Mouse (Mus musculus) telencephalon, adult 2 months (tissue): ENCODE data around the gene Olfr643.

Experiments
- DNase-seq: peaks from one replicate; pipeline ENCODE4 v3.0.0-alpha.2; 2011; ENCODE audit warnings: low read depth, low spot score

Gene Olfr643

DNA sequence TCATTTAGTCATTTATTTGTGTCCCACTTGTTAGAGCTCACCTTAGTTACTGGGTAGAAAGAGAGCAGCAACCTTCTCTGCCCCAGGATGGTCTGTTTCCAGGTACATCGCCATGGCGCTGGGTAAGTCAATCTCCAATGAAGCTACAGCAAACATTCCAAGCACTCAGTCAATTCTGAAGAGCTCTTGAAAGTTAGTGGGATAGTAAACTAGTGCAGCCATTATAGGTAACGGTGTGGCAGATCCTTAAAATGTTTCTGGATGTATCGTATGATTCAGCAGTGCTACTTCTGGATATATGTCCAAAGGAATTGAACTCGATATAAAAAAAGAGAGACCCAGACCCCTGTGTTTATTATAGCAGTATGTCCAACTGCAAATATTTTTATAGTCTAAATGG lies at the start of gene Olfr643:
Gene Olfr643 (minus strand): TSS at position 101 of the 400 bp plus-strand sequence.
- DNase-seq, result no peak

DNA sequence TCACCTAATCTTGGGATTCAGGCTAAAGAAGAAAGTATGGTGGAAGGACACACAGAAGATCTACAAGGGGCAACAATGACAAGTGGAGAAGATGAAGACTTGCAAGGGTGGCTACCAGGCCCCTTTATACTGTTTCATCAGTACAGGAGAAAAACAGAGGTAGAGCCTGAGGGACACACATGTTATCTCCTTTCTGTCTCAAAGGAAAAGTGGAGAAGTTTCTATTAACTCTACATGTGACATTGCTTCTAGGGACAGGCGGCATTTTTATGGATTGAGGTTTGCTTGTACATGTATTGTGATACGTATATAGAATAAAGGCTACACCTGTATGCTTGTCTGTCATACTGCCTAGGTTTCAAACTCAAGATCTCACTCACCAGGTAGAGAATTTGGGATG lies 46.1 kb upstream of the Olfr643 start, which contains the start of gene Olfr648:
Gene Olfr648 (minus strand): TSS at position 101 of the 400 bp plus-strand sequence.
- no peak for DNase-seq

DNA sequence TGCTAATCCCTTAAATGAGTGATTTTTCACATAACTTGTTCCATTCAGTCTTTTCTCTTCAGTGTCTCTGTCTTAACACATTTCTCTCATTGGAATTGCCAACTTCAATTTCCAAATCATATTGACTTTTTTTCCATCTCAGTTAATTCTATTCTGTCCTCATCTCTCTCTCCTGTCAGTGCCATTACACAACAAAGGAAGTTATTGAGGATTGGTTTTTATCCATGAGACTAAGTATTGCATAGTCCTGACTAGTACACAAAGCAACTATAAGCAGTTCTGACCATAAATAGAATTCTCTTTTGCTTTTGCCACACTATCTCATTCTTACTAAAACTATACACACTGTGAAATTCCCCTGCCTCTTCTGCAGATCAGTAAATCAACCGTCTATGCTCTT lies 41.9 kb upstream of the Olfr643 start:
- no peak for DNase-seq

DNA sequence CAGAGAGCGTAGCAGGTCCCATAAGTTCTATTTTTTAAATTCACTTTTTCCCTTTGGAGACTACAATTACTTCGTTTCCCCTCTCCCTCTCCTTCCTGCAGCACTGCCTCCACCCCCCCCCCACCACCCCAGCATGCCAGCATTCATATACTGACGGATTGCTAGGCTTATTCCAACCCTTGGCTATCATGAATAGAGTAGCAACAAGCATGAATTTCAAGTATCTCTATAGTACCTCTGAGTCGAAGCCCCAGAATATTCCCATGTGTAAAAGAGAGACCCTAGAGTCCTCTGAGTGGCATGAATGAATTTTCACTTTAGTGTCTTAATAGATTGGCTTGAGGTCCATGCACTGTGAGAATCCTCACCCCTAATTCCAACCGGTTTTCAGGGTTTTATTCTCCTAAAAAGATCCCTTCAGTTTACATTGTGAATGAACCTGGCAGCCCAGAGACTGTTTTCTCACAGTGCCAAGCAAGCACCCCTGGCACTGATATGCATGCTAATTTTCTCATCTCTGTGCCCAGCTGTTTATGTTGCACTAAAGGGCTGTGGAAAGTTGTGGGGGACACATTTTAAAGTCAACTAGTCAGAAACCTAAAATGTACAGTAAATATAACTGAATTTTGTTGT lies 41.3 kb upstream of the Olfr643 start:
- DNase-seq, result no peak

DNA sequence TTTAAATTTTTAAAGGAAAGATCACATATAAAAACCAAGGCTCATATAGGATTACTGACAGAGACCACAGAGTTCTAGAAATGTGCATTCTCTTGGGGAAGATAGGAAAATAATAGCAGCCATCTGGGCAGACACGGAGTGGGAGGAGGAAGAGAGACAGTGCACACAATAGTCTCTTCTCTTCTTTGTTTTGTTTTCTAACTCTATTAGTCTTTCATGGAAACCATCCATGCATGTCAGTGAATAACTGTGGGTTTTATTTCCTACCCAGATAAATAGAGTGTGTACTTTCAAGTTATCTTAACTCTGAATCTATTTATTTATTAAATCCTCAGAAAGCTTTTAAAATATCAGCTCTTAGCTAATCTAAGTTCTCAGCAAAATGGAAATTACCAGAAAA lies 37.9 kb upstream of the Olfr643 start:
- DNase-seq, result no peak

DNA sequence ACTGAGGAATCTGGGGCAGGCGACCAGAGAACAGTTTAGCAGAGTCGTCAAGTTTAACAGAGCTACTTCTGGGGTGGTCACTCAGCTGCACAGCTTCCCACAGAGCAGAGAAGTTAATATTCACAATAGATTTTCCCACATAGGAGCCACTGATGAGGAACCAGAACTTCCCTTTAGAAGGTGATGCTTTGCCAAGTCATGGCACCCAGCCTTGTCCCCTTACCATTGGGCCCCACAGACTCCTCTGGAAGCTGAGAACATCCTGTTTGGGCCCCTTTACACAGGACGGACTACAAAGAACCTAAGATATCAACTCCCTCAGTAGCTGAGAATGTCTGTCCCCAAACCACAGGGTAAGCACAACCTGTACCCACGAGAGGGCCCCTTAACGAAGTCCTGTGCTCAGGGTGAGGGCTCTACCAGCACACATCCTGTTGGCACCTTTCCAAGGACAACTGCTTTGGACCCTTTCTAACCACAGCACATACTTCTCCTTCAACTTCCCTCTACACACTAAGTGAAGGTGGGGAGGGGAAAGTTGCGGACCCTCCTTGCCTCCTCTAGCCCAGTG lies 32.5 kb upstream of the Olfr643 start:
- DNase-seq, result no peak

DNA sequence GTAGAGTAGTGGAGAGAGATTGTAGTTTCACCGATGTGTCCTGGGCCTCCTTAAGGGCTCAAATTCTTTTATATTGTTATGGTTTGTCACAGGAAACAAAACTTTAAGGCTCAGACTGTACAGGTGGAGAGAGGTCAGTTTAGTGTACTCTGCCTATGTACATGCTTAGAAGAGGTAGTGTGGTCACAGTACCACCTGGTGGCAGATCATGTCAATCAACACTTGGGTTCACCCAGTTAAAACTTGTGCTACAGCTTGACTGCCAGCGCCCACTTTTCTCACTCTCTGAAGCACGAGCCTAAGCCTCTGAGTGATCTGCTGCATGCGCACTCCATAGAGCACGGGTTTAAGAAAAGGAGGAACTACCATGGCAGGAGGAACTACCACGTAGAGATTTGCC lies 29.9 kb upstream of the Olfr643 start:
- DNase-seq, result no peak

DNA sequence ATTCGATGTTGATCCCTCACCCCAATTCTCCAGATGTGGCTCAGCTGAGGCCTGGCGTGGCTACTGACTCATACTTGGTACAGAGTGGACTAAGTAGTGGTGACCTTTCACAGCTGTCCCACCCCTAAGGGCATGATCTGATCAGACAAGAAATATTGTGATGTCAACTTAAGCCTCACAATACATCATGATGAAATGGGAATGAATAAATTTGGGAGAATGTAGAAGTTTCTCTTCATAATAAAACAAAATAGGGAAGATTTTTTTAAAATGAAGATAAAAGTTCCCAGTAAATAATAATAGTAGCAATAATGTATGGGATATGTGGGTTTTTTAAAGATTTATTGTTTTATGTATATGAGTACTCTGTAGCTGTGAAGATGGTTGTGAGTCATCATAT lies 13.3 kb upstream of the Olfr643 start, which contains the start of gene Ubqlnl:
Gene Ubqlnl (minus strand): TSS at position 101 of the 400 bp plus-strand sequence.
- DNase-seq, result no peak

DNA sequence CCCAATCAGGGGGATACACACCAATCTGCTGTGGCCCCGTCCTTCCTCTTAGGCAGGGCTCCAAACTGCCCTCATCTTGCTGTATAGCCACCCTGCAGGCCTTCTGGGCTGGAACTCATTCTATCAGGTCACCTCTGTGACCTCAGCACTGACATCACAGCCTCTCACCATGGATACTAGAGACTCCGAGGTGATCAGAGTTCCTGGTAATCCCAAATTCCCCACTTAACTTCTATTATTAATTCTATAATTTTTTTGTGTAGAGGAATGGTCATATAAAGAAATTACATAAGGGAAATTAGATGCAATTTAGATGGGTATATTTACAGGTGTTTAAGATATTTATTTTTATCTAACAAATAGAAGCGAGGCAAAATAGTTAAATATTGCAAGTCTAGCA lies 6.0 kb upstream of the Olfr643 start, which contains the start of gene Ubqln3:
Gene Ubqln3 (minus strand): TSS at position 101 of the 400 bp plus-strand sequence.
- DNase-seq, result no peak

DNA sequence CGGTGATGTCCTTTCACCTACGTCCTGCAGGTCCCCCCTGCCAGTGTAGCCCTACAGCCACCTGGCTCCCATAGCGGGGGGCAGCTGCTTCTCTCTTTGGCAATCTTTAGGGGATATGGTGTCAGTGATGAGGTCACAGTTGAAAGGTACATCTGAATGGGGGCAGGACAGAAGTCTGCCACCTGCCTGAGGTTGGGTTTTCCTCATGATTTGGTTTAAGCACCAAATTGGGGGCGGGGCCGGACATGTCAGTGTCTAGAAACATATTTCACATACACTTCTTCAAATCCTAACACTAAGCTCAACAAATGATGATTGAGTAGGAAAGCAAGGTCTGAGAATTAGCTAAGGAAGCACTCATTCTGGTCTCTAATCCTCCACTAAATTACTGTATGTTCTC lies 7.5 kb downstream of the Olfr643 start, which contains the start of gene Ubqln5:
Gene Ubqln5 (minus strand): TSS at position 101 of the 400 bp plus-strand sequence.
- DNase-seq, result no peak

DNA sequence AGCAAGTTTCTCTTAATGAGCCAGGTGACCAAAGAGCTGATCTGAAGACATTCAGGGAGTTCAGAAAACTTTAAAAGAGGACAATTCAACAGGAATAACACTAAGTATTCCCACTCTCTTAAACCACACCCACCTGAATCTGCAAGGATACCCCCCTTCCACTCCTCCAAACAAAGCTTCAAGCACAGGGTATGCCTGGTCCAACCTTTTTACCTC lies 32.5 kb downstream of the Olfr643 start, which contains the start of gene Olfr646:
Gene Olfr646 (plus strand): TSS at position 117 of the 216 bp plus-strand sequence.
- DNase-seq, result no peak

DNA sequence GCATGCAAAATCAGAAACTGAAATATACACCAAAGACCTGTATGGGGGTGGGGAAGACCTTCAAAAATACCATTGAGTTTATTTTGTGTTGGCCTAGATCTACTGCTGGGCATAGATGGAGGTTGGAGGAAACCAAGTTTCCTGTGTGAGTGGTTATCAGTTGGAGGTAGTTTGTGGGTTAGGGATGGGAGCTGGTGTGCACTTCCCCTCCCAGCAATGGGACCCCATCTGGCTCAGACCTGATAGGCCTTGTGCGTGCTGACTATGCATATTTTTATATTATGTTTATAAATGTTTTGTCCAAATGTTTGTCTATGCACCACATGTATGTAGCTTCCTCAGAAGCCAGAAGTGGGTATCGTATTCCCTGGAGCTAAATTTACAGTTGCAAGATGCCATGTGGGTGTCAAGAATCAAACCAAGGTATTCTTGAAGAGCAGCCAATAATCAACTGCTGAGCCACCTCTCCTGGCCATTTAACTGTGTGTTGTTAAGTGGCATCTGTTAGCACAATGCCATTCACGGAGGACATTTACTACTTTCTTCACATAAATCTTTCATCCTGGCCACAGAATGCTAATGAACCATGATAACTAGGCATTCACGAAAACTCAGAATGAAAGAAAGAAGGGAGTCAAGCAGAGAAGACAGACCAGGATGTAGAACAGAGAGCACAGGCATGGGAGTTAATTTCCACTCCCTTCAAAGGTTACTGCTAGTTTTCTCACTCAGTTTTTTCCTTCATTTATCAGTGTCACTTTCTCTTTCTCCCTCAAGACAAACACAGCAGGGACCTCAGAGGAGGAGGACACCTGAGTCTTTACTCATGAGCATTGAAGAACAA lies 33.1 kb downstream of the Olfr643 start:
- no peak for DNase-seq

DNA sequence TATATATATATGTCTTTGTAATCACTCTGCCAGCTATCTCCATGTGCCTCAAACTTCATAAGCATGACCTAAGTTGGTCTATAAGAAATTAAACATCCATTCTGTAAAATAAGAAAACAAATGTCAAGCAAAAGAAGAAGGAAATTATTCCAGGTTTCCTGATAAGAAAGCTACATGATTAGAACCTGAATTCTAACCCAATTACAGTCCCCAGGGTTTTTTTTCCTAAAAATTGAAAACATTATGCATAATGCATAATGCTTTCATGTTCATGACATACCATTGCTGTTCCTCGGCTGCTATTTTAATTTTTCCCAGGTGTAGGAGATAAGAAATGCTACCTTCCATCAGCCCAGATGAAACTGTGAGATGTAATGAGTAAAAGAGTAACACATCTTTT lies 51.8 kb downstream of the Olfr643 start, which contains the start of gene Olfr645:
Gene Olfr645 (minus strand): TSS at position 101 of the 400 bp plus-strand sequence.
- DNase-seq, result no peak

DNA sequence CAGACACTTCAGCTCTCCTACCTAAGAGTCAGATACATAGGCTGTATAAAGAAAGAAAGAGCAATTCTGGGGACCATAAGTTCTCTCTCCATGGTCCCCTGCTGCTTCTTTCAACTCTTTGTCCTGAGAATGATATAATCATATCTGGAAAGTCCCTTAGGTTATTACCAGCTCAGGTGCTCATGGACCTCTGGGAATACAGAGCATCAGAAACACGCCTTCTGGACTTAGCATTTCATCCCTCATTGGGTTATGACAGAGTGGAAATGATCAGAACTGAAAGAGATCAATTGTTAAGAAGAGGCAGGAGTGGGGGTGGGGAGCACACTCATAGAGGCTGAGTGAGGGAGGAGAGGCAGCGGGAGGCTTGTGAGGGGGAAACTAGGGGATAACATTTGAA lies 65.4 kb downstream of the Olfr643 start, which contains the start of gene Olfr644:
Gene Olfr644 (minus strand): TSS at position 101 of the 400 bp plus-strand sequence.
- DNase-seq, result no peak

DNA sequence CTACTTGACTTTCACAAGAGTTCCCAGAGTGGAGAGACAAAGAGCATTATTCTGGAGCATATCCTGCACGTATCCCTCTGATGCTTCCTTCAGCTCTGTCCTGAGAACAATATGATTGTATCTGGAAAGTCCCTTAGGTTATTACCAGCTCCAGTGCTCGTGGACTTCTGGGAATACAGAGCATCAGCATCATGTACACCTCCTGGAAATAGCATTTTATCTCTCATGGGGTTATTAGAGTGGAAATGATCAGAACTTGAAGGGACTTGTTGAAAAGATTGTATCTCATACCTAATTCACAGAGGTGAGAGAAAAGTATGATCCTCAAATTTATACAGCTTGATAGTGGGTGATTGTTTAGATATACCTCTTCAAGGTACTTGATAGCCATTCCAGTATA lies 75.9 kb downstream of the Olfr643 start, which contains the start of gene 4930516K23Rik:
Gene 4930516K23Rik (minus strand): TSS at position 101 of the 400 bp plus-strand sequence.
- DNase-seq, result no peak

DNA sequence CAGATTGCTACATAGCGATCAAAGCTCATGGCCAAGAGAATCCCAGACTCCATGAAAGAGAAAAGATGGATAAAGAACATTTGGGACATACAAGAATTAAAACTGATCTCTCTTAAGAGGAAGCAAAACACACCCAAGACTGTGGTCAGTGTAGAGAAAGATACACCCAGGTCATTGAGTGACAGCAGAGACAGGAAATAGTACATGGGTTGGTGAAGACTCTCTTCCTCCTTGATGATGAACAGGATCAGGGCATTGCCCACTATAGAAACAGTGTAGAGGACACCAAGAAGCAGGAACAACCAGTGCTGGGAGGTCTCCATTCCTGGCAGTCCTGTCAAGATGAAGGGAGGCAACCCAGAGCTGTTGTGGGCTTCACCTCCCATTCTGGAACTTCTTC lies 78.0 kb downstream of the Olfr643 start:
- DNase-seq, result no peak

DNA sequence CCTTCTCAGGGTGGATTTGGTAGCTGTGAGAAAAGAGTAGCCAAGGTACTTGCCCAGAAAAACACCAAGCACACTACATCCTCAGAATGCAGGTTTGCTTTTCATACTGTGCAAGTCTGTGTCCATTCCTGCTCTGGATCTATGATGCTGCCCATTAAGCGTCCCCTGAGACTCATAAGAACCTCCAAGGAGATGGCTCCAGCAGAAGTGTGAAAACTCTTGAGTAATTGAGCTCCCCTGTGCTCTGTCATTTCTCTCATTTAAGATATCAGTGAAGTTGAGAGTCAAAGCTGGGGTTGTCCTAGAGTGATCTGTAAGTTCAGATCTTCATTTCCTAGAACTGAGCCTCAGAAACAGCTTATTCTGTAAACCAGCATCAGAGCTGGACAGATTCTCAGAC lies 84.6 kb downstream of the Olfr643 start, which contains the start of gene Olfr642:
Gene Olfr642 (minus strand): TSS at position 101 of the 400 bp plus-strand sequence.
- no peak for DNase-seq

DNA sequence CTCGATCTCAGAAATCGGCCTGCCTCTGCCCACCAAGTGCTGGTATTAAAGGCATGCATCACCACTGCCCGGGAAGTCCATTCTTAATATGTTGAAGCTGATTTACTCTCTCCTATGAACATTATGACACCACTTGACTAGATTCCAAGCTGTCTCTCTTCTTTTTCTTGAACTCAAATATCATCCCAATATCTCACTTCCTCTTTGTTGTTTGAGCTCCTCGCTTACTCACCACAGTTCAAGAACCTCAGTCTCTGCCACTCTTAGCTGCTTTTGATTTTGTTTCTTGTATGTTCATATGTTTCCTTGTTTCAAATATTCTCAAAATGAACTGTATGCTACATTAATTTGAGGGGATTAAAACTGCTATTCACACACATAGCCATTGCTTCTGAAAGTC lies 86.5 kb downstream of the Olfr643 start:
- DNase-seq, result no peak

DNA sequence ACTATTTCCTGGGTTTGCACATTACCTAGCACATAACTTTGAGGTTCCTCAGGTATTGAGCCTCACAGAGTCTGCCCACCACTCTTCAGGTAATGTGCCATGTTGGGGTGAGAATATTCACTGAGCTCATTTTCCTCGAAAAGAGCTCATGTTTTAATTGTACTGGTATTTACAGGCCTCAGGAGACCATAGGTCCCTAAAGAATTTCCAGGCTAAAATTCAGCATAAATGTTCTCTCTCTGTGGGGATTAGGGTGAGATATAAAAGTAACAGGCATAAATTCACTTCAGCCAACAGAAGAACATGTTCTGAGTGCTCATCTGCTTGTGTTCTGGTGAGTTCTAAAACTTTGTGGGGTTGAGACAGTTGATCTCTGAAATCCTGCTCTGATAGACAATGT lies 102.1 kb downstream of the Olfr643 start, which contains the start of gene Olfr641:
Gene Olfr641 (plus strand): TSS at position 301 of the 400 bp plus-strand sequence.
- DNase-seq, result no peak

DNA sequence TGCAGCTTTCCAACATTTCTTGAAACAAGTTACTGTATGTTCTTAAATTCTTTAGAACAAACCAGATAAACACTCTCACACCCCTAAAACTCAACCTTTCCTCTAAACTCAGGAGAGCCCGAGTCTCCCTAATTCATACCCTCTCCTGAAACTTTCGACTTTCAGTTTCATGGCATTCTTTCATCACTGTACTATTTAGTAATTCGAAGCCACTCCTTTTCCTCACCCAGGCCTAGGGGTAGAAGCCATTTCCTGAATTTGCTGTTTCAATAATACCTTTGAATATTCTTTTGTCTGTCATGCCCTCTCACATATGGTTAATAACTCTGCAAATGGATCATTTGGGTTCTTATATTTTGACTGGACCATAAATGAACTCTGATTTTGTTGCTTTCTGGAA lies 110.2 kb downstream of the Olfr643 start:
- DNase-seq, result no peak

DNA sequence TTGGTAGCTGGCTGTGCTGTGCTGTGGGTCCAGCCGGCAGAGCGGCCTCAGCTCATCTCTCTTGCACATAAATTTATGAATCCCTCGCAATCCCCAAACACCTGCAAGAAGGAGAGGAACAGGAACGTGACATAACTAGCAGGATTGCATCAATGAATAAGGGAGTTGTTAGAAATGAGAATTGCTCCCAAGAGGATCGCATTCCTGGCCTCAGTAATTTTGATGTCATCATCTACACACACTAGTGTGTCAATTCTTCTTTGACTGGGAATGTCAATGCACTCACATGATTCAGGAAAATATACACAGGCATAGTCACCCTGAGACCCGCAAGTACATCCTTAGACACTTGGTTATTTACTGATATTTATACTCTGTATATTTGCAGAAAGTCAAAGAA lies 111.7 kb downstream of the Olfr643 start, which contains the start of gene Olfr640:
Gene Olfr640 (minus strand): TSS at position 101 of the 400 bp plus-strand sequence.
- no peak for DNase-seq

DNA sequence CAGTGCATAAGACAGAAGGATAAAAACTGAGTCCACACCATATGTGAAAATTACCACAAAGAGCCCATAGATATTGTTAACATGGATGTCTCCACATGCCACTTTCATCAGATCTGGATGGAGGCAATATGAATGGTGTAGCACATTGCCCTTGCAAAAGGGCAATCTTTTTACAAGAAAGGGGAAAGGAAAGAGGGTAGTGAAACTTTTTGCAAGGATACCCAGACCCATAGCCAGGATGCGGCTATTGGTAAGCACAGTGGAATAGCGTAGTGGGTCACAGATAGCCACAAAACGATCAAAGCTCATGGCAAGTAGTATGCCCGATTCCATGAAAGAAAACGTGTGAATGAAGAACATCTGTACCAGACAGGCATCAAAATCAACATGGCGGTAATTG lies 115.6 kb downstream of the Olfr643 start:
- no peak for DNase-seq
